Mouse (Mus musculus): ENCODE measurements around the gene Mylk4.

Mylk4 gene

GRCm38 (mm10) chr13:32797085-32797484 lies 13.3 kb upstream of the Mylk4 start:
- no peak for DNase-seq (ENCODE audit: low spot score in 2 of 2)

GRCm38 (mm10) chr13:32795166-32795565 lies 11.4 kb upstream of the Mylk4 start:
- DNase-seq (ENCODE audit: low spot score in 2 of 2) = no peak

- no peak for DNase-seq (ENCODE audit: low spot score in 2 of 2)
Observed at GRCm38 (mm10) chr13:32794619-32795018, 10.9 kb upstream of the Mylk4 start.

- no peak for DNase-seq (ENCODE audit: low spot score in 2 of 2)
Observed at GRCm38 (mm10) chr13:32789781-32790180, 6.0 kb upstream of the Mylk4 start.

GRCm38 (mm10) chr13:32787584-32787983 lies 3.8 kb upstream of the Mylk4 start:
- no peak for DNase-seq (ENCODE audit: low spot score in 2 of 2)

- DNase-seq (ENCODE audit: low spot score in 2 of 2) = no peak
Observed at GRCm38 (mm10) chr13:32783055-32783454, 699 bp downstream of the Mylk4 start.

GRCm38 (mm10) chr13:32778861-32779260 lies 4.9 kb downstream of the Mylk4 start:
- DNase-seq (ENCODE audit: low spot score in 2 of 2) = no peak

GRCm38 (mm10) chr13:32776350-32776749 lies 7.4 kb downstream of the Mylk4 start:
- no peak for DNase-seq (ENCODE audit: low spot score in 2 of 2)

- no peak for DNase-seq (ENCODE audit: low spot score in 2 of 2)
Observed at GRCm38 (mm10) chr13:32775889-32776288, 7.9 kb downstream of the Mylk4 start.

- DNase-seq (ENCODE audit: low spot score in 2 of 2) = no peak
Observed at GRCm38 (mm10) chr13:32769960-32770359, 13.8 kb downstream of the Mylk4 start.

- DNase-seq (ENCODE audit: low spot score in 2 of 2) = no peak
Observed at GRCm38 (mm10) chr13:32768104-32768503, 15.7 kb downstream of the Mylk4 start.

- DNase-seq (ENCODE audit: low spot score in 2 of 2) = no peak
Observed at GRCm38 (mm10) chr13:32764448-32764847, 19.3 kb downstream of the Mylk4 start.

GRCm38 (mm10) chr13:32763141-32763540 lies 20.6 kb downstream of the Mylk4 start:
- DNase-seq (ENCODE audit: low spot score in 2 of 2) = no peak

GRCm38 (mm10) chr13:32760795-32761194 lies 23.0 kb downstream of the Mylk4 start:
- no peak for DNase-seq (ENCODE audit: low spot score in 2 of 2)

GRCm38 (mm10) chr13:32759036-32759435 lies 24.7 kb downstream of the Mylk4 start:
- no peak for DNase-seq (ENCODE audit: low spot score in 2 of 2)

- no peak for DNase-seq (ENCODE audit: low spot score in 2 of 2)
Observed at GRCm38 (mm10) chr13:32752066-32752657, 31.6 kb downstream of the Mylk4 start.

GRCm38 (mm10) chr13:32750507-32750906 lies 33.2 kb downstream of the Mylk4 start:
- DNase-seq (ENCODE audit: low spot score in 2 of 2) = no peak

GRCm38 (mm10) chr13:32748421-32748820 lies 35.3 kb downstream of the Mylk4 start:
- DNase-seq (ENCODE audit: low spot score in 2 of 2) = no peak

GRCm38 (mm10) chr13:32741161-32741560 lies 42.6 kb downstream of the Mylk4 start:
- DNase-seq (ENCODE audit: low spot score in 2 of 2) = no peak

- no peak for DNase-seq (ENCODE audit: low spot score in 2 of 2)
Observed at GRCm38 (mm10) chr13:32731283-32731682, 52.5 kb downstream of the Mylk4 start.

GRCm38 (mm10) chr13:32724606-32725005 lies 59.1 kb downstream of the Mylk4 start:
- no peak for DNase-seq (ENCODE audit: low spot score in 2 of 2)

- no peak for DNase-seq (ENCODE audit: low spot score in 2 of 2)
Observed at GRCm38 (mm10) chr13:32721717-32722116, 62.0 kb downstream of the Mylk4 start.

GRCm38 (mm10) chr13:32719284-32719683 lies 64.5 kb downstream of the Mylk4 start:
- no peak for DNase-seq (ENCODE audit: low spot score in 2 of 2)

- DNase-seq (ENCODE audit: low spot score in 2 of 2) = no peak
Observed at GRCm38 (mm10) chr13:32717709-32718108, 66.0 kb downstream of the Mylk4 start.
